In genomic region chrX:113184569-113185229, GRCm38 (mm10) we compare ENCODE assay signal across 8 mouse cellular contexts. TPM values are rescaled to one million over a fixed set of nuclear protein-coding genes. Genes with fewer than 3 reads are reported as not detected.
DNase-seq lines count a peak whose midpoint lies in the region; ATAC-seq and TF ChIP-seq lines count a peak whose summit lies in the region.

No protein-coding gene starts in this region.

- DNase-seq in embryo, embryonic 9.5 days (ENCODE audit: extremely low spot score) = peak; percentile 0
- no peak for DNase-seq in embryo, embryonic 11 days
- DNase-seq in 3T3-L1 (ENCODE audit: low read depth, low spot score) = peak; percentile 35
- peak; percentile 21 for DNase-seq in naive thymus-derived CD4-positive, alpha-beta T cell, adult 2 months (ENCODE audit: low read depth)
- DNase-seq in spleen, postnatal 10 days (ENCODE audit: low spot score in 2 of 2) = no peak
- DNase-seq in gastrocnemius, adult 8-10 months (ENCODE audit: low spot score in 2 of 2) = no peak

- TF ChIP-seq POLR2A in cortical plate, adult 2 months (IDR thresholded peaks at IDR 0.05; ENCODE audit: extremely low read depth, insufficient read depth, low read length) = no peak

- TF ChIP-seq CTCF in cortical plate, adult 2 months (IDR thresholded peaks at IDR 0.05; ENCODE audit: extremely low read depth, insufficient read depth, low read length) = no peak

- peak overlapping the region; percentile 100 for H3K4me3 ChIP-seq in cortical plate, adult 2 months (ENCODE audit: insufficient read depth, low read length)

- no peaks in the 10 kb centered on the region for H3K4me1 ChIP-seq in cortical plate, adult 2 months (ENCODE audit: control insufficient read depth, insufficient read depth, low read length)

- peak; percentile 44 for ATAC-seq in inflammation-experienced regulatory T-cells, adult 6 months

- peak overlapping the region; percentile 95 for H3K27ac ChIP-seq in cortical plate, adult 2 months (ENCODE audit: insufficient read depth, low read length)

RNA-seq across cellular contexts. Expression of gene Chm, which starts 0.6 kb away (rescaled TPM):
- 11.0 and 12.2 TPM in 2 replicates for polyA plus RNA-seq in cortical plate, adult 2 months (2012; rRNA removed)
- 10 to 100 TPM; 27.2 to 36.6 (median 27.8) TPM for polyA plus RNA-seq in inflammation-experienced regulatory T-cells, adult 6 months (2017; shearing (Covaris generic))
- 10 to 100 TPM; 13.6 to 18.3 (median 16.5) TPM for total RNA-seq in gastrocnemius, adult 8-10 months (2022)

Comparison
In these comparisons a context has a peak if more than half of its experiments do, and no peak if none do; other contexts are left out.
1. DNase-seq: peak in embryo, embryonic 9.5 days (single experiment), 3T3-L1 (single experiment) and naive thymus-derived CD4-positive, alpha-beta T cell, adult 2 months (single experiment); none in embryo, embryonic 11 days (single experiment), spleen, postnatal 10 days (0 of 2) and gastrocnemius, adult 8-10 months (0 of 2).